Mouse (Mus musculus): ENCODE measurements around the gene Cacna1e. TPM values are rescaled to one million over a fixed set of nuclear protein-coding genes. Genes with fewer than 3 reads are reported as not detected.

Cacna1e gene
- total and polyA plus RNA-seq, 2 experiments from 2014 or later, result 8.0 to 58.2 TPM

DNA sequence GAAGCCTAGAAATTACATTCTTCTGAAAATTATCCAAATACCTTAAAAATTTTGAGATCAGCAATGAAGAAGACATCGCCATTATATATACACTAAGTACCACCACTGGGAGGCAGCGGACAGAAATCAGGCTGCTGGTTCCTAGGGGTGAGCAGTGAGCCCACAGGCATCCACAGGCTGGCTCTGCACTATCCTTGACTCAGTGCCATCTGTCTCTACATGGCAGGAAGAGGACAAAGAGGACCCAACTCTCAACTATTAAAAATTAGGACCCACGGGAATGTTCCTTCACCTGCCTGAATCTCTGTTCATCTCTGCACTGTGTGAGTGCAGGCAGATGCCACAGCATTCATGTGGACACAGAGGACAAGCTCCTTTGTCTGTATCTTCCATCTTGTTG is 79.3 kb downstream of the Cacna1e start:
- ATAC-seq (no peak), DNase-seq (ENCODE audit: low spot score) (no peak)
- H3K4me1 ChIP-seq (ENCODE audit: insufficient read depth, low read length), result 0 out of 2 replicates have a peak, but pooled peaks cover 6% of the 10 kb centered on the region
- H3K4me3 ChIP-seq (ENCODE audit: low read length), result no peak overlapping the region
- WGBS, result 88% methylated on average over 3 of the region's 3 CpGs
- peak overlapping the region; percentile 58; the same call in 1 of the 2 replicates for H3K27ac ChIP-seq
- no peaks in the 10 kb centered on the region for H3K27me3 ChIP-seq (ENCODE audit: insufficient read depth, low read length)
- H3K9me3 ChIP-seq (ENCODE audit: low read length), result no peaks in the 10 kb centered on the region
- H3K36me3 ChIP-seq (ENCODE audit: insufficient read depth, low read length), result no peaks in the 10 kb centered on the region
- H3K9ac ChIP-seq (replicated peaks; ENCODE audit: low read length), result no peak overlapping the region
- TF ChIP-seq CTCF (IDR thresholded peaks at IDR 0.05; ENCODE audit: low read depth), result no peak
- no peak overlapping the region for H3K4me2 ChIP-seq (ENCODE audit: low read depth, low read length)

DNA sequence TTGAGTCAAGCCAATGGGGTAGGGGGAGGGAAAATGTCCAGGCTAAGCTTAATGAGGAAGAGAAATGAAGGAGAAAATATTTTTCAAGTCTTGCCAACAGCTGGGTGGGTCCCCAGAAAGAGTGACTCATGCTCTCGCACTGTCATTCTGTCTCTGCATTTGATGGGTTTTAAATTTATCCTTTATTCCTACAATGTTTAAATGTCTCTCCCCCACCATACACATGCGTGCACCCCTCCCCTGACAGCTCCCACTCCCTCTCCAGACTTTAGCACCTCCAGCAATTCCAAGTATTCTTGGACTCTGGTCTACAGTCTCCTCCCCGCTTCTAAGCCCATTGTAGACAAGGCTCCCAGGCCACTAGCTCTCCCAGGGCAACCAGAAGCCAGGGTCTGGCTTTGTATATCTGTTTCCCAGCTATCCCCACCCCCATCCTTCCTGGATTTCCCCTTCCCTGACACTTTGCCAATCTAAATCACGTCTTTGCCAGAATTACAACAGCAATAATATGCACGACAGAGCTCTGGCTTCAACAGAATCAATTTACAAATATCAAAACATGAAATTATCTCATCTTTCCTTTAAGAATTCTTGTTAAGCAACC is 81.9 kb downstream of the Cacna1e start:
- H3K4me1 ChIP-seq (ENCODE audit: insufficient read depth, low read length), result 0 out of 2 replicates have a peak, but pooled peaks cover 6% of the 10 kb centered on the region
- no peaks in the 10 kb centered on the region for H3K27me3 ChIP-seq (ENCODE audit: insufficient read depth, low read length)
- H3K4me3 ChIP-seq (ENCODE audit: low read length), result no peak overlapping the region
- no peaks in the 10 kb centered on the region for H3K36me3 ChIP-seq (ENCODE audit: insufficient read depth, low read length)
- no peak overlapping the region for H3K4me2 ChIP-seq (ENCODE audit: low read depth, low read length)
- no peak for TF ChIP-seq CTCF (IDR thresholded peaks at IDR 0.05; ENCODE audit: low read depth)
- no peak overlapping the region for H3K9ac ChIP-seq (replicated peaks; ENCODE audit: low read length)
- peak; percentile 64; the same call in 1 of the 2 replicates for ATAC-seq
- DNase-seq (ENCODE audit: low spot score), result peak; percentile 33
- WGBS, result 42% methylated on average over 5 of the region's 5 CpGs
- H3K27ac ChIP-seq, result no peak overlapping the region
- H3K9me3 ChIP-seq (ENCODE audit: low read length), result no peaks in the 10 kb centered on the region

DNA sequence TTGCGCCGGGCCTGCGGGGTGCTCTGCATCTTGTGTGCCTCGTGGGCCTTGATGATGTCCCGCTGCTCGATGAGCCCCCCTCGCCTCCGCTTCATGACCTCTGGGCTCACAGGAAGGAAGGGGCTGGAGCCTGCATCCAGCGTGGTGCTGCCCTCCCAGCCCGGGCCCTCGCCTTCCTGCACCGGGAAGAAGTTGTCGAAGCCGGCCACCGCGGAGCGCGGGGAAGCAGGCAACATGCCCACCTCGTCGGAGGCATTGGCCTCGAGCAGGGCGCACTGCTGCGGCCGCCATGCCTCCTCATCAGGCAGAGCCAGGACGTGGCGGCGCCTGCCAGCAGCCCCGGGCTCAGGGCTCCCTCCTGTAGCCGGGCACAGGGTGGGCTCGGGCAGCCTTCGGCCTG is 85.0 kb downstream of the Cacna1e start:
- DNase-seq (ENCODE audit: low spot score), result no peak
- WGBS, result 77% methylated on average over 29 of the region's 31 CpGs
- no peak for TF ChIP-seq CTCF (IDR thresholded peaks at IDR 0.05; ENCODE audit: low read depth)

DNA sequence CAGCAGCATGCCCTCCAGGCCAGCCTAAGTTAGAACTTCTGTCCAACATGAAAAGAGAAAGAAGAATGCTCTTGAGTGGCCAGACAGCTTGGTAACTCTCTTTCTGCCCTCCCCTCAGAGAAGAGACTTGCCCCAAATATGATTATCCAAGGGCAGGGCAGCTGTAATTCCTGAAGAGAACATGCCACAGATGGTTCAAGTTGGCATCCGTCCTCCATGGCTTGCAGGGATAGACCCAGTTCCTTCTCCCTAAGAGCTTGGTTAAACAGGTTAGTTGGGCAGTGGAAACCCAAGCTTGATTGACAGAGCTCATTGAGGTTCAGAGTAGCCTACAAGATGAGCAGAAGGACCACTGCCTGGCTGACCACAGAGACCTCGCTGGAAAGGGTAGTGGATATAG is 85.5 kb downstream of the Cacna1e start:
- H3K4me2 ChIP-seq (ENCODE audit: low read depth, low read length), result no peak overlapping the region
- DNase-seq (ENCODE audit: low spot score), result no peak
- H3K4me1 ChIP-seq (ENCODE audit: insufficient read depth, low read length), result no peaks in the 10 kb centered on the region
- H3K27ac ChIP-seq, result no peak overlapping the region
- H3K9me3 ChIP-seq (ENCODE audit: low read length), result no peaks in the 10 kb centered on the region
- no peak overlapping the region for H3K9ac ChIP-seq (replicated peaks; ENCODE audit: low read length)
- 75% methylated on average over 2 of the region's 2 CpGs for WGBS
- no peak for ATAC-seq
- no peak overlapping the region for H3K4me3 ChIP-seq (ENCODE audit: low read length)
- no peaks in the 10 kb centered on the region for H3K27me3 ChIP-seq (ENCODE audit: insufficient read depth, low read length)
- no peaks in the 10 kb centered on the region for H3K36me3 ChIP-seq (ENCODE audit: insufficient read depth, low read length)
- no peak for TF ChIP-seq CTCF (IDR thresholded peaks at IDR 0.05; ENCODE audit: low read depth)

More for the DNA sequence above, 85.0 kb downstream of the Cacna1e start:
- no peaks in the 10 kb centered on the region for H3K27me3 ChIP-seq (ENCODE audit: insufficient read depth, low read length)
- no peaks in the 10 kb centered on the region for H3K4me1 ChIP-seq (ENCODE audit: insufficient read depth, low read length)
- H3K9me3 ChIP-seq (ENCODE audit: low read length), result no peaks in the 10 kb centered on the region
- no peak overlapping the region for H3K4me3 ChIP-seq (ENCODE audit: low read length)
- H3K36me3 ChIP-seq (ENCODE audit: insufficient read depth, low read length), result no peaks in the 10 kb centered on the region
- H3K4me2 ChIP-seq (ENCODE audit: low read depth, low read length), result no peak overlapping the region
- no peak for ATAC-seq
- no peak overlapping the region for H3K27ac ChIP-seq
- H3K9ac ChIP-seq (replicated peaks; ENCODE audit: low read length), result no peak overlapping the region

DNA sequence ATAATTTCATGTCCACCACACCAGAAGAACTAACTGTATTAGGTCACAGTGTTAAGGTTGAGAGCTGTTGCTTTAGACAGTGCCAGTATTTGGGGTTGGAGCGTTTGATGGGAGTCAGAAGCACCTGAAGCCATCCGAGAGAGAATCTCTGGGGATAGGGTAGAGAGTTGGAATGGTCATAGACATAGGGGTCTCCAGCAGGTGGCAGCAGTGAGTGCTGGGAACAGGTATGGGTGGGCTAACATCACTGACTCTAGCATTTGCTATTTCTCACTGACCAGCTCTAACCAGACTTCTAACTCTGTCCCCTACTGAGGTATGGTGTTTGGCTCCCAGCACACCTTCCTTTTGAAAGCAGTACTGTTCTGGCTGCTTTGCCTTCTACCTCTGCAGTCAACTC is 87.6 kb downstream of the Cacna1e start:
- ATAC-seq (no peak), DNase-seq (ENCODE audit: low spot score) (peak; percentile 51)
- Histone ChIP-seq H3K4me1 (ENCODE audit: insufficient read depth, low read length) (no peaks in the 10 kb centered on the region), H3K27me3 (ENCODE audit: insufficient read depth, low read length) (no peaks in the 10 kb centered on the region), H3K9me3 (ENCODE audit: low read length) (no peaks in the 10 kb centered on the region), H3K4me2 (ENCODE audit: low read depth, low read length) (no peak overlapping the region), H3K36me3 (ENCODE audit: insufficient read depth, low read length) (no peaks in the 10 kb centered on the region), H3K4me3 (ENCODE audit: low read length) (no peak overlapping the region), H3K9ac (replicated peaks; ENCODE audit: low read length) (no peak overlapping the region), H3K27ac (no peak overlapping the region)
- 59% methylated on average over 2 of the region's 2 CpGs for WGBS
- peak; percentile 68 for TF ChIP-seq CTCF (IDR thresholded peaks at IDR 0.05; ENCODE audit: low read depth)

DNA sequence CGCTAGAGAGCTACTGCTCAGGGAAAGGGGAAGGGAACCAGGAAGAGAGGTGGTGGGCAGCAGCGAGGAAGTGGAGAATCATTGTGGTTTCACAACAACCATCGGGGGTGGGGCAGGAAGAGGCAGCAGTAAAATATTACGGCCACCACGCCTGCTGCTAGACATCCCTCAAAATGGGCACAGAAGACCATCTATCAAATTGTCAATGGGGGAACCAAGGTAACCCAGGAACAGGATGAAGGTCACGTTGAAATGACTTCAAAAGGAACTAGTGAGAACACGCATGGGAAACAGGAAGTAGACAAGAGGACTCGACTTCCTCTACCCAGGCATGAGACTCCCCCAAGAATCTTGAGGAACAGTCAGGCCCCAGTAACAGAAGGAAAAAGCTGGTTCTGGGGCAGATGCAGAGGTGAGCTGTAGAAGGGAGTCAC is 89.8 kb downstream of the Cacna1e start:
- Histone ChIP-seq H3K4me3 (ENCODE audit: low read length) (no peak overlapping the region), H3K36me3 (ENCODE audit: insufficient read depth, low read length) (no peaks in the 10 kb centered on the region), H3K27ac (no peak overlapping the region), H3K9me3 (ENCODE audit: low read length) (no peaks in the 10 kb centered on the region), H3K9ac (replicated peaks; ENCODE audit: low read length) (no peak overlapping the region), H3K4me2 (ENCODE audit: low read depth, low read length) (no peak overlapping the region), H3K27me3 (ENCODE audit: insufficient read depth, low read length) (no peaks in the 10 kb centered on the region), H3K4me1 (ENCODE audit: insufficient read depth, low read length) (no peaks in the 10 kb centered on the region; the same call in 1 of the 2 replicates)
- TF ChIP-seq CTCF (IDR thresholded peaks at IDR 0.05; ENCODE audit: low read depth), result no peak
- 89% methylated on average over 8 of the region's 8 CpGs for WGBS
- no peak for ATAC-seq
- no peak for DNase-seq (ENCODE audit: low spot score)

DNA sequence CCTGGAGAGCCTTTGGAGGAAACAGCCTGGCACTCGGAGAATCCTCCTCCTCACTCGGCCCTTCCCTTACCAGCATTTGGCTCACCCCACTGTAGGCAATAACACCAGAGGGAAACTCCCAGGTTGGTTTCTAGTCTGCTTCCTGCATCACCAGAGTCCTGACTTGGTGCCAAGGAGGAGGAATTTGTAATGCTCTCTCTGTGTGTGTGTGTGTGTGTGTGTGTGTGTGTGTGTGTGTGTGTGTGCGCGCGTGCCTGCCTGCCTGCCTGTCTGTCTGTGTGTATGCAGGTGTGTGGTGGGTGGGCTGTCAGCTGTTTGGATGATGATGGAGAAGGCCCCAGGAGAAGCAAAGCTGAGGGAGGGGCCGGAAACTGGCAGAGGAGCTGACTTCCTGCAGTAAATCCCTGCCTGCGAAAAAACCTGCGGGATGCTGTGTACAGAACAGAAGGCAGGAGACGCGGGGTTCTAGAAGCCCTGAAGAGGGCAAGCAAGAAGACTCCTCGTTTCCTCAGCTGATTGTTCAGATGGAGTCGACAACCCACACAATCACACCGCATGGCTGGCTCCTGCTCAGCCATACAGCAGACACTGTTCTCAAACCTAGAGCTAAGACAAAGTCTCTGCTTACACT is 92.6 kb downstream of the Cacna1e start:
- DNase-seq (ENCODE audit: low spot score) (peak; percentile 72), ATAC-seq (peak; percentile 69)
- Histone ChIP-seq H3K27me3 (ENCODE audit: insufficient read depth, low read length) (no peaks in the 10 kb centered on the region), H3K36me3 (ENCODE audit: insufficient read depth, low read length) (no peaks in the 10 kb centered on the region), H3K9me3 (ENCODE audit: low read length) (no peaks in the 10 kb centered on the region), H3K9ac (replicated peaks; ENCODE audit: low read length) (no peak overlapping the region), H3K4me3 (ENCODE audit: low read length) (no peak overlapping the region), H3K4me1 (ENCODE audit: insufficient read depth, low read length) (no peaks in the 10 kb centered on the region; the same call in 1 of the 2 replicates), H3K4me2 (ENCODE audit: low read depth, low read length) (no peak overlapping the region), H3K27ac (peak overlapping the region; percentile 65; the same call in 1 of the 2 replicates)
- 45% methylated on average over 13 of the region's 13 CpGs for WGBS
- TF ChIP-seq CTCF (IDR thresholded peaks at IDR 0.05; ENCODE audit: low read depth), result no peak

Data from hindbrain, postnatal 0 days (tissue).